Comparison of ENCODE assay signal across 27 mouse cellular contexts in the genomic region with DNA sequence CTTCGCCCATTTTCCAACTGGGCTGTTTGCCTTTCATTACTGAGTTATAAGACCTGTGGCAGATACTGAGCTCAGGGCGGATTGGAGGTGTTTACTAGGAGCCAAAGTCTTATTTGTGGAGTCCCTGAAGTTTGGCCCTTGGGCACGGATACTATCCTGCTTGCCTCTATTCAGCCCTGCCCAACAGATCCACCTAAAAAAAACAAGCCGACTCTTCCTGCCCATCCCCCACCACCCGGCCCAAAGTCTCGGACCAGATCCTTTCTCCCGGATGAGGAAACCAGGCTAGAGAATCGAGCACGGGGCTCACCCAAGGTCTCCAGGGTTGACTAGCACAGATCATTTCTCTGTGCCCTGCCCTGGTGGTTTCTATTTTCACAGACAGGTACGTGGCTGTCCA. TPM values are rescaled to one million over a fixed set of nuclear protein-coding genes. Genes with fewer than 3 reads are reported as not detected.
A peak's percentile ranks its signal among the peaks of the same experiment; 100 is the strongest.
DNase-seq lines count a peak whose midpoint lies in the region; ATAC-seq and TF ChIP-seq lines count a peak whose summit lies in the region.
"Had no signal": no experiment of that assay in that cellular context is flagged by ENCODE, and none has a peak within 500 bp of the region (broad histone marks: within the 10 kb centered on the region; RNA-seq: fewer than 3 reads in every experiment).

No protein-coding gene starts in this region.

- H3K9ac ChIP-seq in heart, embryonic 12.5 days, result no peak overlapping the region
- no peak overlapping the region for H3K9ac ChIP-seq in liver, embryonic 14.5 days (replicated peaks)
- H3K9ac ChIP-seq in liver, embryonic 12.5 days, result no peak overlapping the region
- no peak overlapping the region for H3K9ac ChIP-seq in midbrain, embryonic 13.5 days (replicated peaks)
- H3K9ac ChIP-seq: embryonic facial prominence, embryonic 12.5 days; forebrain, postnatal 0 days; heart, embryonic 15.5 days; hindbrain, embryonic 13.5 days; kidney, embryonic 15.5 days; lung, embryonic 14.5 days had no signal

- H3K4me3 ChIP-seq in heart, embryonic 12.5 days, result no peak overlapping the region
- H3K4me3 ChIP-seq in liver, embryonic 14.5 days (ENCODE audit: insufficient read depth in 1 of 2, low read depth in 2 of 2, low read length in 2 of 2), result no peak overlapping the region
- no peak overlapping the region for H3K4me3 ChIP-seq in liver, embryonic 12.5 days
- no peak overlapping the region for H3K4me3 ChIP-seq in midbrain, embryonic 13.5 days (replicated peaks)
- H3K4me3 ChIP-seq: embryonic facial prominence, embryonic 12.5 days; heart, embryonic 15.5 days; hindbrain, embryonic 13.5 days; kidney, embryonic 15.5 days had no signal

- H3K36me3 ChIP-seq in heart, embryonic 12.5 days, result no peaks in the 10 kb centered on the region
- no peaks in the 10 kb centered on the region for H3K36me3 ChIP-seq in liver, embryonic 14.5 days (replicated peaks; ENCODE audit: control insufficient read depth, insufficient read depth, low read depth)
- H3K36me3 ChIP-seq in liver, embryonic 12.5 days, result no peaks in the 10 kb centered on the region
- H3K36me3 ChIP-seq in midbrain, embryonic 13.5 days, result no peaks in the 10 kb centered on the region
- H3K36me3 ChIP-seq: embryonic facial prominence, embryonic 12.5 days; heart, embryonic 15.5 days; hindbrain, embryonic 13.5 days; kidney, embryonic 15.5 days had no signal

- no peak for TF ChIP-seq EP300 in liver, embryonic 14.5 days (IDR thresholded peaks at IDR 0.05; ENCODE audit: low read depth)

- no peak for TF ChIP-seq CTCF in liver, embryonic 14.5 days (IDR thresholded peaks at IDR 0.05; ENCODE audit: low read depth)

- ATAC-seq in heart, embryonic 12.5 days (ENCODE audit: insufficient number of reproducible peaks, low FRiP score), result no peak
- no peak for ATAC-seq in liver, embryonic 14.5 days (ENCODE audit: insufficient read depth)
- no peak for ATAC-seq in liver, embryonic 12.5 days
- no peak for ATAC-seq in midbrain, embryonic 13.5 days
- ATAC-seq: forebrain, postnatal 0 days had no signal

- peaks cover 18% of the 10 kb centered on the region for H3K4me1 ChIP-seq in heart, embryonic 12.5 days (replicated peaks)
- peaks cover 6 to 27% of the 10 kb centered on the region in 2 experiments for H3K4me1 ChIP-seq in liver, embryonic 14.5 days (replicated peaks; ENCODE audit: control insufficient read depth in 2 of 2, insufficient read depth in 2 of 2, low read length in 1 of 2)
- peaks cover 37% of the 10 kb centered on the region for H3K4me1 ChIP-seq in liver, embryonic 12.5 days
- H3K4me1 ChIP-seq in midbrain, embryonic 13.5 days (replicated peaks), result peaks cover 14% of the 10 kb centered on the region

- peaks cover 28% of the 10 kb centered on the region for H3K27me3 ChIP-seq in heart, embryonic 12.5 days (replicated peaks)
- H3K27me3 ChIP-seq in liver, embryonic 14.5 days (ENCODE audit: control insufficient read depth, insufficient read depth, low read length), result peaks cover 22% of the 10 kb centered on the region
- H3K27me3 ChIP-seq in liver, embryonic 12.5 days (replicated peaks), result peaks cover 29% of the 10 kb centered on the region
- H3K27me3 ChIP-seq in midbrain, embryonic 13.5 days, result peaks cover 19% of the 10 kb centered on the region

- DNase-seq in heart, adult 11 months, result peak; percentile 77
- no peak for DNase-seq in liver, embryonic 14.5 days (ENCODE audit: low read depth in 3 of 3, low spot score in 3 of 3)
- DNase-seq in large intestine, adult 2 months (ENCODE audit: low read depth, low spot score), result peak; percentile 89
- no peak for DNase-seq in right cerebral cortex, postnatal 36 days (ENCODE audit: low spot score in 2 of 2)
- no peak for DNase-seq in left cerebral cortex, adult 8-10 months (ENCODE audit: low spot score in 2 of 2)
- DNase-seq: cerebellum, adult 11-12 months; cerebellum, postnatal 14 days; forebrain, postnatal 0 days; gastrocnemius, postnatal 36 days; heart, postnatal 36 days; lung, embryonic 14.5 days; midbrain, embryonic 14.5 days; right cerebral cortex, postnatal 14 days had no signal

- H3K27ac ChIP-seq in heart, embryonic 12.5 days (ENCODE audit: poor library complexity, severe bottlenecking), result no peak overlapping the region
- H3K27ac ChIP-seq in liver, embryonic 14.5 days, result no peak overlapping the region
- H3K27ac ChIP-seq in liver, embryonic 12.5 days, result no peak overlapping the region
- H3K27ac ChIP-seq in midbrain, embryonic 13.5 days, result no peak overlapping the region
- H3K27ac ChIP-seq: embryonic facial prominence, embryonic 12.5 days; heart, embryonic 15.5 days; hindbrain, embryonic 13.5 days; kidney, embryonic 15.5 days had no signal

- H3K9me3 ChIP-seq in heart, embryonic 12.5 days (replicated peaks), result no peaks in the 10 kb centered on the region
- H3K9me3 ChIP-seq in liver, embryonic 14.5 days (ENCODE audit: control insufficient read depth, low read length), result no peaks in the 10 kb centered on the region
- no peaks in the 10 kb centered on the region for H3K9me3 ChIP-seq in liver, embryonic 12.5 days (replicated peaks)
- no peaks in the 10 kb centered on the region for H3K9me3 ChIP-seq in midbrain, embryonic 13.5 days
- H3K9me3 ChIP-seq: embryonic facial prominence, embryonic 12.5 days; heart, embryonic 15.5 days; hindbrain, embryonic 13.5 days; kidney, embryonic 15.5 days had no signal

- WGBS in heart, embryonic 12.5 days, result 38% methylated on average over 10 of the region's 10 CpGs
- 36% methylated on average over 10 of the region's 10 CpGs for WGBS in liver, embryonic 14.5 days (ENCODE audit: insufficient replicate concordance)
- WGBS in liver, embryonic 12.5 days (ENCODE audit: insufficient replicate concordance), result 34% methylated on average over 10 of the region's 10 CpGs
- 20% methylated on average over 10 of the region's 10 CpGs for WGBS in large intestine, adult 2 months
- WGBS in midbrain, embryonic 13.5 days, result 72% methylated on average over 10 of the region's 10 CpGs

- no peak overlapping the region for H3K4me2 ChIP-seq in heart, embryonic 12.5 days
- H3K4me2 ChIP-seq in liver, embryonic 14.5 days (ENCODE audit: low read depth), result peak overlapping the region; percentile 2; the same call in 1 of the 2 replicates
- no peak overlapping the region for H3K4me2 ChIP-seq in liver, embryonic 12.5 days
- no peak overlapping the region for H3K4me2 ChIP-seq in midbrain, embryonic 13.5 days (replicated peaks)
- H3K4me2 ChIP-seq: embryonic facial prominence, embryonic 12.5 days; heart, embryonic 15.5 days; hindbrain, embryonic 13.5 days; kidney, embryonic 15.5 days; lung, embryonic 14.5 days had no signal

RNA-seq across cellular contexts. Expression of gene Cldn3, which starts 4.9 kb away (rescaled TPM):
- 2.5 and 3.2 TPM in 2 replicates for polyA plus RNA-seq in heart, embryonic 12.5 days (2016; fragmentation: Nextera tagmentation; extraction: Ambion mirVana)
- polyA plus RNA-seq in liver, embryonic 14.5 days (2012; rRNA removed), result 0.47 and 0.73 TPM in 2 replicates
- polyA plus RNA-seq in liver, embryonic 14.5 days (2014; fragmentation: Nextera tagmentation; extraction: Ambion mirVana), result 0.43 and 0.47 TPM in 2 replicates
- polyA plus RNA-seq in liver, embryonic 12.5 days (2016; fragmentation: Nextera tagmentation; extraction: Ambion mirVana), result 0.55 and 0.57 TPM in 2 replicates
- polyA plus RNA-seq in large intestine, adult 2 months (2012; rRNA removed), result 796 and 924 TPM in 2 replicates
- 1.7 and 1.8 TPM in 2 replicates for polyA plus RNA-seq in midbrain, embryonic 13.5 days (2015; fragmentation: Nextera tagmentation; extraction: Ambion mirVana)
- under 1 TPM in 2 of 4 experiments, not detected in 2; 0.50 to 0.93 TPM for total RNA-seq in left cerebral cortex, adult 8-10 months (2022)
- total RNA-seq: gastrocnemius, postnatal 36 days; megakaryocyte, adult 5-6 weeks; MEL had no signal

RNA-seq across cellular contexts. Expression of gene Abhd11, which starts 27.8 kb away (rescaled TPM):
- polyA plus RNA-seq in heart, embryonic 12.5 days (2016; fragmentation: Nextera tagmentation; extraction: Ambion mirVana), result 58.1 and 58.3 TPM in 2 replicates
- 27.0 and 27.9 TPM in 2 replicates for polyA plus RNA-seq in liver, embryonic 14.5 days (2012; rRNA removed)
- 23.1 and 25.1 TPM in 2 replicates for polyA plus RNA-seq in liver, embryonic 14.5 days (2014; fragmentation: Nextera tagmentation; extraction: Ambion mirVana)
- 39.1 and 45.3 TPM in 2 replicates for polyA plus RNA-seq in liver, embryonic 12.5 days (2016; fragmentation: Nextera tagmentation; extraction: Ambion mirVana)
- polyA plus RNA-seq in large intestine, adult 2 months (2012; rRNA removed), result 159 and 170 TPM in 2 replicates
- 50.7 and 51.2 TPM in 2 replicates for polyA plus RNA-seq in midbrain, embryonic 13.5 days (2015; fragmentation: Nextera tagmentation; extraction: Ambion mirVana)
- total RNA-seq in left cerebral cortex, adult 8-10 months (2022), result 10 to 100 TPM; 35.2 to 39.9 (median 36.7) TPM

RNA-seq across cellular contexts. Expression of gene Cldn4, which starts 34.4 kb away (rescaled TPM):
- polyA plus RNA-seq in heart, embryonic 12.5 days (2016; fragmentation: Nextera tagmentation; extraction: Ambion mirVana), result 1.0 and 1.1 TPM in 2 replicates
- polyA plus RNA-seq in liver, embryonic 14.5 days (2012; rRNA removed), result 0.35 and 0.39 TPM in 2 replicates
- 0.29 TPM in 2 replicates for polyA plus RNA-seq in liver, embryonic 14.5 days (2014; fragmentation: Nextera tagmentation; extraction: Ambion mirVana)
- polyA plus RNA-seq in liver, embryonic 12.5 days (2016; fragmentation: Nextera tagmentation; extraction: Ambion mirVana), result 0.28 and 0.49 TPM in 2 replicates
- polyA plus RNA-seq in large intestine, adult 2 months (2012; rRNA removed), result 111 and 235 TPM in 2 replicates
- not detected in 2 replicates for polyA plus RNA-seq in midbrain, embryonic 13.5 days (2015; fragmentation: Nextera tagmentation; extraction: Ambion mirVana)
- total RNA-seq in left cerebral cortex, adult 8-10 months (2022), result not detected
- total RNA-seq: forebrain, postnatal 0 days; gastrocnemius, adult 18-20 months; gastrocnemius, postnatal 36 days; heart, adult 8-10 months; heart, postnatal 36 days; layer of hippocampus, adult 18-20 months; layer of hippocampus, postnatal 25 days; left cerebral cortex, postnatal 10 days; megakaryocyte, adult 5-6 weeks had no signal
- polyA plus RNA-seq: forebrain, postnatal 0 days; hindbrain, embryonic 13.5 days; midbrain, embryonic 14.5 days had no signal

RNA-seq across cellular contexts. Expression of gene Stx1a, which starts 42.1 kb away (rescaled TPM):
- polyA plus RNA-seq in heart, embryonic 12.5 days (2016; fragmentation: Nextera tagmentation; extraction: Ambion mirVana), result 12.1 and 13.3 TPM in 2 replicates
- polyA plus RNA-seq in liver, embryonic 14.5 days (2012; rRNA removed), result 2.0 and 2.3 TPM in 2 replicates
- polyA plus RNA-seq in liver, embryonic 14.5 days (2014; fragmentation: Nextera tagmentation; extraction: Ambion mirVana), result 0.72 and 0.73 TPM in 2 replicates
- polyA plus RNA-seq in liver, embryonic 12.5 days (2016; fragmentation: Nextera tagmentation; extraction: Ambion mirVana), result 2.7 and 2.8 TPM in 2 replicates
- polyA plus RNA-seq in large intestine, adult 2 months (2012; rRNA removed), result 6.4 and 6.8 TPM in 2 replicates
- polyA plus RNA-seq in midbrain, embryonic 13.5 days (2015; fragmentation: Nextera tagmentation; extraction: Ambion mirVana), result 63.4 and 69.7 TPM in 2 replicates
- 100 to 1,000 TPM; 239 to 271 (median 248) TPM for total RNA-seq in left cerebral cortex, adult 8-10 months (2022)

RNA-seq across cellular contexts. Expression of gene Mettl27, which starts 49.0 kb away (rescaled TPM):
- polyA plus RNA-seq in heart, embryonic 12.5 days (2016; fragmentation: Nextera tagmentation; extraction: Ambion mirVana), result 8.6 and 11.1 TPM in 2 replicates
- 7.1 and 7.9 TPM in 2 replicates for polyA plus RNA-seq in liver, embryonic 14.5 days (2012; rRNA removed)
- polyA plus RNA-seq in liver, embryonic 14.5 days (2014; fragmentation: Nextera tagmentation; extraction: Ambion mirVana), result 14.4 and 16.3 TPM in 2 replicates
- 8.5 and 9.8 TPM in 2 replicates for polyA plus RNA-seq in liver, embryonic 12.5 days (2016; fragmentation: Nextera tagmentation; extraction: Ambion mirVana)
- polyA plus RNA-seq in large intestine, adult 2 months (2012; rRNA removed), result 13.6 and 15.3 TPM in 2 replicates
- 7.5 and 7.7 TPM in 2 replicates for polyA plus RNA-seq in midbrain, embryonic 13.5 days (2015; fragmentation: Nextera tagmentation; extraction: Ambion mirVana)
- 10 to 100 TPM in 3 of 4 experiments, 1 to 10 TPM in 1; 9.7 to 11.5 (median 11.1) TPM for total RNA-seq in left cerebral cortex, adult 8-10 months (2022)

Comparison
In these comparisons a context has a peak if more than half of its experiments do, and no peak if none do; other contexts are left out.
1. DNase-seq: peak in heart, adult 11 months (single experiment) and large intestine, adult 2 months (single experiment); none in liver, embryonic 14.5 days (0 of 3), right cerebral cortex, postnatal 36 days (0 of 2) and left cerebral cortex, adult 8-10 months (0 of 2).
2. RNA of gene Cldn3, which starts 4.9 kb away (polyA plus RNA-seq): 796 to 924 TPM in large intestine, adult 2 months; 2.5 to 3.2 TPM in heart, embryonic 12.5 days, 1.7 to 1.8 TPM in midbrain, embryonic 13.5 days, 0.55 to 0.57 TPM in liver, embryonic 12.5 days and 0.43 to 0.73 TPM in liver, embryonic 14.5 days; every median in the first group is over 100 times any median in the second.
3. RNA of gene Cldn4, which starts 34.4 kb away (polyA plus RNA-seq): 111 to 235 TPM in large intestine, adult 2 months; 1.0 to 1.1 TPM in heart, embryonic 12.5 days, 0.28 to 0.49 TPM in liver, embryonic 12.5 days, 0.29 to 0.39 TPM in liver, embryonic 14.5 days and not detected in midbrain, embryonic 13.5 days; every median in the first group is over 10 times any median in the second.